Mouse (Mus musculus): ENCODE data around the gene Arhgap19.
"Not testable (repeated sequence)": the region's sequence is repeated elsewhere in the genome, so short reads cannot be mapped to it uniquely, and the experiment has no call there.

Gene Arhgap19

GRCm38 (mm10) chr19:41801742-41802369 lies at the start of gene Arhgap19:
Gene Arhgap19, minus strand, starts transcription at chr19:41802047.
- peak; percentile 98 for DNase-seq

GRCm38 (mm10) chr19:41850719-41851543 lies 49.1 kb upstream of the Arhgap19 start:
- peak; percentile 90 for DNase-seq

- DNase-seq, result peak; percentile 52
Measured at GRCm38 (mm10) chr19:41850021-41850718, 48.3 kb upstream of the Arhgap19 start.

GRCm38 (mm10) chr19:41847992-41848851 lies 46.4 kb upstream of the Arhgap19 start, which contains the start of gene Frat2:
Gene Frat2, minus strand, starts transcription at chr19:41848132.
- peak; percentile 97 for DNase-seq

- DNase-seq, result not testable (repeated sequence)
Measured at GRCm38 (mm10) chr19:41847614-41847991, 45.8 kb upstream of the Arhgap19 start.

- DNase-seq, result peak; percentile 50
Measured at GRCm38 (mm10) chr19:41847091-41847581, 45.3 kb upstream of the Arhgap19 start.

- peak; percentile 40 for DNase-seq
Measured at GRCm38 (mm10) chr19:41846366-41847090, 44.7 kb upstream of the Arhgap19 start.

- peak; percentile 66 for DNase-seq
Measured at GRCm38 (mm10) chr19:41844345-41844744, 42.5 kb upstream of the Arhgap19 start.

- no peak for DNase-seq
Measured at GRCm38 (mm10) chr19:41842706-41843105, 40.9 kb upstream of the Arhgap19 start.

- DNase-seq, result no peak
Measured at GRCm38 (mm10) chr19:41842196-41842595, 40.3 kb upstream of the Arhgap19 start.

GRCm38 (mm10) chr19:41841105-41841750 lies 39.4 kb upstream of the Arhgap19 start:
- no peak for DNase-seq

GRCm38 (mm10) chr19:41839685-41840084 lies 37.8 kb upstream of the Arhgap19 start:
- no peak for DNase-seq

GRCm38 (mm10) chr19:41838808-41839207 lies 37.0 kb upstream of the Arhgap19 start:
- no peak for DNase-seq

- DNase-seq, result no peak
Measured at GRCm38 (mm10) chr19:41837917-41838261, 36.0 kb upstream of the Arhgap19 start.

- no peak for DNase-seq
Measured at GRCm38 (mm10) chr19:41837194-41837916, 35.5 kb upstream of the Arhgap19 start.

- DNase-seq, result no peak
Measured at GRCm38 (mm10) chr19:41836719-41837118, 34.9 kb upstream of the Arhgap19 start.

- peak; percentile 83 for DNase-seq
Measured at GRCm38 (mm10) chr19:41835816-41836215, 34.0 kb upstream of the Arhgap19 start.

GRCm38 (mm10) chr19:41835407-41835806 lies 33.6 kb upstream of the Arhgap19 start:
- DNase-seq, result no peak

- DNase-seq, result no peak
Measured at GRCm38 (mm10) chr19:41832501-41833201, 30.8 kb upstream of the Arhgap19 start.

Data from retina, postnatal 1 day (tissue).